Comparison of ENCODE assay signal across 7 mouse cellular contexts in the genomic region with DNA sequence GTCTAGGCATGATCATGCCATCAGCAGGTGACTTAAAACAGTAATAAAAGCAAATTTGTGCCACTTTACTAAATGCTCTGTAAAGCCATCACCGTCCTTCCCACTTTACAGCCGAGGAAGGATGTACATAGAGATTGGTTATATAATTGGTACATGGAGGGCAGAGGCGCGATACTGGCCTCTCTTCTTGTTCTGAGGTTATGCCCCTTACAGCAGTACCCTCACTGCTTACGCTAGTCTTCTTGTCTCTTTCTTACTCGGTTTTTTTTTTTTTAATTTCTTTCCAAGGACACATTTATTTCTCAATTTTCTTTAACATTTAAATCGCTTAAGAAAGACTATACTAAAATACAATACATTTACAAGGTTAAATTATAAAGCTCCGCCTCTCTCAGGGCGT. TPM values are rescaled to one million over a fixed set of nuclear protein-coding genes. Genes with fewer than 3 reads are reported as not detected.
DNase-seq lines count a peak whose midpoint lies in the region; ATAC-seq and TF ChIP-seq lines count a peak whose summit lies in the region.

No protein-coding gene starts in this region.

- H3K4me3 ChIP-seq in lung, adult 2 months (replicated peaks; ENCODE audit: extremely low read depth, low read depth, low read length), result peak overlapping the region; percentile 59
- peak overlapping the region; percentile 85 for H3K4me3 ChIP-seq in embryonic facial prominence, embryonic 13.5 days
- peak overlapping the region; percentile 65 for H3K4me3 ChIP-seq in hindbrain, embryonic 16.5 days (ENCODE audit: low read length)
- H3K4me3 ChIP-seq in myocyte, result peak overlapping the region; percentile 67

- no peak for DNase-seq in lung, adult 2 months
- DNase-seq in lung, postnatal 4 days, result no peak
- no peak for DNase-seq in adrenal gland, postnatal 25 days
- no peak for DNase-seq in left cerebral cortex, postnatal 36 days (ENCODE audit: low spot score in 2 of 2)

- no peaks in the 10 kb centered on the region for H3K9me3 ChIP-seq in embryonic facial prominence, embryonic 13.5 days
- no peaks in the 10 kb centered on the region for H3K9me3 ChIP-seq in hindbrain, embryonic 16.5 days (ENCODE audit: control insufficient read depth, low read length)

- H3ac ChIP-seq in myocyte (ENCODE audit: control insufficient read depth, insufficient read length), result no peak overlapping the region

- no peak for TF ChIP-seq POLR2A in lung, adult 2 months (IDR thresholded peaks at IDR 0.05; ENCODE audit: borderline replicate concordance, extremely low read depth, low read depth, low read length)
- TF ChIP-seq POLR2A in myocyte (IDR thresholded peaks at IDR 0.05; ENCODE audit: insufficient read length, low read depth), result no peak

- no peak for TF ChIP-seq CTCF in lung, adult 2 months (IDR thresholded peaks at IDR 0.05; ENCODE audit: insufficient read depth, low read length)

- H3K9ac ChIP-seq in embryonic facial prominence, embryonic 13.5 days, result no peak overlapping the region
- peak overlapping the region; percentile 41; the same call in 1 of the 2 replicates for H3K9ac ChIP-seq in hindbrain, embryonic 16.5 days (ENCODE audit: low read depth, low read length)

- WGBS in lung, adult 2 months, result 16% methylated on average over 9 of the region's 9 CpGs
- 24% methylated on average over 9 of the region's 9 CpGs for WGBS in embryonic facial prominence, embryonic 13.5 days
- 28% methylated on average over 9 of the region's 9 CpGs for WGBS in hindbrain, embryonic 16.5 days

- peaks cover 12% of the 10 kb centered on the region for H3K36me3 ChIP-seq in embryonic facial prominence, embryonic 13.5 days
- no peaks in the 10 kb centered on the region for H3K36me3 ChIP-seq in hindbrain, embryonic 16.5 days (ENCODE audit: control insufficient read depth, insufficient read depth, low read length)
- peaks cover 5% of the 10 kb centered on the region for H3K36me3 ChIP-seq in myocyte (ENCODE audit: control insufficient read depth, insufficient read depth)

- H3K27ac ChIP-seq in embryonic facial prominence, embryonic 13.5 days, result peak overlapping the region; percentile 68
- H3K27ac ChIP-seq in hindbrain, embryonic 16.5 days (ENCODE audit: low read depth, low read length), result peak overlapping the region; percentile 20; the same call in 1 of the 2 replicates

- H3K27me3 ChIP-seq in embryonic facial prominence, embryonic 13.5 days, result no peaks in the 10 kb centered on the region
- no peaks in the 10 kb centered on the region for H3K27me3 ChIP-seq in hindbrain, embryonic 16.5 days (replicated peaks; ENCODE audit: control insufficient read depth, insufficient read depth, low read length)
- no peaks in the 10 kb centered on the region for H3K27me3 ChIP-seq in myocyte (ENCODE audit: control insufficient read depth, insufficient read depth, insufficient read length)

- ATAC-seq in embryonic facial prominence, embryonic 13.5 days (ENCODE audit: insufficient number of reproducible peaks, insufficient read depth, low FRiP score, low TSS enrichment, low read depth), result no peak; the same call in 1 of the 2 replicates
- ATAC-seq in hindbrain, embryonic 16.5 days, result peak; percentile 23

- no peaks in the 10 kb centered on the region for H3K4me1 ChIP-seq in lung, adult 2 months (ENCODE audit: control insufficient read depth, insufficient read depth, low read length)
- H3K4me1 ChIP-seq in embryonic facial prominence, embryonic 13.5 days, result peaks cover 6% of the 10 kb centered on the region; the same call in 1 of the 2 replicates
- 0 out of 2 replicates have a peak, but pooled peaks cover 6% of the 10 kb centered on the region for H3K4me1 ChIP-seq in hindbrain, embryonic 16.5 days (ENCODE audit: control insufficient read depth, insufficient read depth, low read depth, low read length)

- peaks cover 17% of the 10 kb centered on the region for H3K79me2 ChIP-seq in myocyte (ENCODE audit: control insufficient read depth, insufficient read depth)

- H3K4me2 ChIP-seq in embryonic facial prominence, embryonic 13.5 days, result peak overlapping the region; percentile 67
- peak overlapping the region; percentile 73 for H3K4me2 ChIP-seq in hindbrain, embryonic 16.5 days (ENCODE audit: low read length)
- peak overlapping the region; percentile 48 for H3K4me2 ChIP-seq in myocyte (ENCODE audit: low read depth)

- intact Hi-C loops in left cerebral cortex, postnatal 36 days (cut with DNase I), result loop anchor here (1.0 kb wide), 1 partner anchor 89 kb away; the partner anchor contains the start of gene Zfp286

TF ChIP-seq in myocyte, 11 proteins besides CTCF, POLR2A, EP300 and RAD21:
- no peak for TF ChIP-seq MAX (IDR thresholded peaks at IDR 0.05; ENCODE audit: low read depth)
- TF ChIP-seq MYOG (IDR thresholded peaks at IDR 0.05; ENCODE audit: control insufficient read depth in 1 of 3, insufficient read depth in 1 of 3, insufficient read length in 2 of 3, low read depth in 2 of 3), result no peak
- no peak for TF ChIP-seq POLR2AphosphoS2 (IDR thresholded peaks at IDR 0.05; ENCODE audit: insufficient read length, low read depth)
- no peak for TF ChIP-seq REST (IDR thresholded peaks at IDR 0.05; ENCODE audit: insufficient read depth, insufficient read length)
- TF ChIP-seq SRF (IDR thresholded peaks at IDR 0.05; ENCODE audit: control insufficient read depth, insufficient read length, low read depth), result no peak
- no peak for TF ChIP-seq E2F4 (IDR thresholded peaks at IDR 0.05; ENCODE audit: insufficient read depth)
- no peak for TF ChIP-seq USF1 (IDR thresholded peaks at IDR 0.05; ENCODE audit: low read depth)
- TF ChIP-seq MYOD1 (IDR thresholded peaks at IDR 0.05; ENCODE audit: control insufficient read depth in 1 of 3, insufficient read length in 2 of 3, low read depth in 2 of 3), result no peak

RNA-seq across cellular contexts. Expression of gene Tvp23b, which starts 0.5 kb away (rescaled TPM):
- polyA plus RNA-seq in lung, adult 2 months (2012; rRNA removed), result 12.9 and 21.4 TPM in 2 replicates
- 72.7 and 76.8 TPM in 2 replicates for polyA plus RNA-seq in embryonic facial prominence, embryonic 13.5 days (2015; fragmentation: Nextera tagmentation; extraction: Ambion mirVana)
- polyA plus RNA-seq in hindbrain, embryonic 16.5 days (2015; fragmentation: Nextera tagmentation; extraction: Ambion mirVana), result 59.0 and 60.3 TPM in 2 replicates
- 18.2 TPM for polyA plus RNA-seq in myocyte (2012; fragmentation: generic; extraction: Trizol)
- total RNA-seq in adrenal gland, postnatal 25 days (2021), result 31.4 and 58.5 TPM in 2 replicates
- total RNA-seq in left cerebral cortex, postnatal 36 days (2021), result 10 to 100 TPM; 29.4 to 29.6 TPM

RNA-seq across cellular contexts. Expression of gene Fbxw10, which starts 31.9 kb away (rescaled TPM):
- 0.38 and 0.84 TPM in 2 replicates for polyA plus RNA-seq in lung, adult 2 months (2012; rRNA removed)
- 0.89 and 1.0 TPM in 2 replicates for polyA plus RNA-seq in embryonic facial prominence, embryonic 13.5 days (2015; fragmentation: Nextera tagmentation; extraction: Ambion mirVana)
- polyA plus RNA-seq in hindbrain, embryonic 16.5 days (2015; fragmentation: Nextera tagmentation; extraction: Ambion mirVana), result 0.34 and 0.55 TPM in 2 replicates
- not detected for polyA plus RNA-seq in myocyte (2012; fragmentation: generic; extraction: Trizol)
- total RNA-seq in adrenal gland, postnatal 25 days (2021), result 1.1 and 2.4 TPM in 2 replicates
- total RNA-seq in left cerebral cortex, postnatal 36 days (2021), result under 1 TPM; 0.39 to 0.74 TPM

RNA-seq across cellular contexts. Expression of gene Trim16, which starts 58.7 kb away (rescaled TPM):
- 23.7 and 24.5 TPM in 2 replicates for polyA plus RNA-seq in lung, adult 2 months (2012; rRNA removed)
- polyA plus RNA-seq in embryonic facial prominence, embryonic 13.5 days (2015; fragmentation: Nextera tagmentation; extraction: Ambion mirVana), result 19.9 and 20.7 TPM in 2 replicates
- 8.0 and 8.4 TPM in 2 replicates for polyA plus RNA-seq in hindbrain, embryonic 16.5 days (2015; fragmentation: Nextera tagmentation; extraction: Ambion mirVana)
- 16.9 TPM for polyA plus RNA-seq in myocyte (2012; fragmentation: generic; extraction: Trizol)
- total RNA-seq in adrenal gland, postnatal 25 days (2021), result 5.9 and 6.4 TPM in 2 replicates
- 1 to 10 TPM; 2.3 to 2.4 TPM for total RNA-seq in left cerebral cortex, postnatal 36 days (2021)
